Mouse (Mus musculus) adrenal gland, adult 18-20 months (tissue): ENCODE measurements around the gene Thoc6. TPM values are rescaled to one million over a fixed set of nuclear protein-coding genes. Genes with fewer than 3 reads are reported as not detected.

Experiments used
- DNase-seq, 2 experiments: peaks; one replicate each; pipeline ENCODE4 v3.0.0; 2021 to 2022; ENCODE audit warnings: low spot score in 2 of 2
- total RNA-seq, 2 experiments: library from RNA; stranded (reverse); gene quantifications; 1 replicate in 1 of 2; 2 replicates in 1 of 2; pipeline ENCODE4 v1.2.3; 2021

Gene Thoc6
- total RNA-seq, 2 experiments from 2014 or later = 23.1 to 23.3 TPM

GRCm38 (mm10) chr17:23644613-23645495, 28.8 kb downstream of the Thoc6 start, which contains the start of gene Mmp25:
Gene Mmp25, minus strand, starts transcription at chr17:23645277.
- no peak for DNase-seq

- no peak for DNase-seq
Observed at GRCm38 (mm10) chr17:23631241-23631640, 42.4 kb downstream of the Thoc6 start.

GRCm38 (mm10) chr17:23630195-23631020, 43.3 kb downstream of the Thoc6 start:
- DNase-seq = peak; percentile 73 to 80

GRCm38 (mm10) chr17:23627813-23628212, 45.9 kb downstream of the Thoc6 start:
- DNase-seq = no peak

- DNase-seq = no peak
Observed at GRCm38 (mm10) chr17:23620351-23620750, 53.3 kb downstream of the Thoc6 start.

Other genes starting within 250 kb of the Thoc6 start
- not detected for gene Vmn2r117, start 194.2 kb downstream of the Thoc6 start, total RNA-seq
- gene Zfp213, start 109.6 kb downstream of the Thoc6 start, total RNA-seq = 10 to 100 TPM; 11.0 to 12.3 TPM
- gene Zfp13, start 74.4 kb downstream of the Thoc6 start, total RNA-seq = 1 to 10 TPM; 6.2 to 6.3 TPM
- gene Zscan10, start 73.0 kb downstream of the Thoc6 start, total RNA-seq = not detected
- gene Mmp25, start 28.6 kb downstream of the Thoc6 start, total RNA-seq = under 1 TPM; 0.10 TPM
- not detected for gene Bicdl2, start 13.4 kb downstream of the Thoc6 start, total RNA-seq
- gene Hcfc1r1, start 286 bp downstream of the Thoc6 start, total RNA-seq = 100 to 1,000 TPM; 153 to 154 TPM
- gene Tnfrsf12a, start 3.6 kb upstream of the Thoc6 start, total RNA-seq = 100 to 1,000 TPM; 224 to 359 TPM
- gene Cldn6, start 5.4 kb upstream of the Thoc6 start, total RNA-seq = not detected
- not detected for gene Cldn9, start 10.1 kb upstream of the Thoc6 start, total RNA-seq
- gene 1520401A03Rik, start 48.9 kb upstream of the Thoc6 start, total RNA-seq = 1 to 10 TPM; 2.2 to 6.7 TPM
- 1 to 10 TPM; 2.1 to 2.4 TPM for gene Pkmyt1, start 52.5 kb upstream of the Thoc6 start, total RNA-seq
- 10 to 100 TPM in 1 of 2 experiments, 1 to 10 TPM in 1; 8.5 to 12.7 TPM for gene Paqr4, start 67.0 kb upstream of the Thoc6 start, total RNA-seq
- under 1 TPM in 1 of 2 experiments, not detected in 1; 0.13 TPM for gene Kremen2, start 72.0 kb upstream of the Thoc6 start, total RNA-seq
- 10 to 100 TPM; 72.5 to 89.3 TPM for gene Flywch1, start 97.7 kb upstream of the Thoc6 start, total RNA-seq
- gene Flywch2, start 112.2 kb upstream of the Thoc6 start, total RNA-seq = 10 to 100 TPM in 1 of 2 experiments, 1 to 10 TPM in 1; 8.2 to 10.9 TPM
- 100 to 1,000 TPM; 480 to 746 TPM for gene Srrm2, start 116.7 kb upstream of the Thoc6 start, total RNA-seq
- 100 to 1,000 TPM; 352 to 413 TPM for gene Elob, start 155.3 kb upstream of the Thoc6 start, total RNA-seq
- gene Prss33, start 162.2 kb upstream of the Thoc6 start, total RNA-seq = not detected
- not detected for gene Prss32, start 170.0 kb upstream of the Thoc6 start, total RNA-seq
- gene Prss41, start 170.3 kb upstream of the Thoc6 start, total RNA-seq = under 1 TPM; 0.60 to 0.74 TPM
- gene Prss21, start 194.2 kb upstream of the Thoc6 start, total RNA-seq = not detected
- gene Dcpp1, start 207.0 kb upstream of the Thoc6 start, total RNA-seq = not detected
- not detected for gene Dcpp2, start 207.0 kb upstream of the Thoc6 start, total RNA-seq
- not detected for gene Dcpp3, start 243.6 kb upstream of the Thoc6 start, total RNA-seq